Mouse (Mus musculus) CH12.LX (cell line): Measurements from ENCODE around the gene Rpl3l. TPM values are rescaled to one million over a fixed set of nuclear protein-coding genes. Genes with fewer than 3 reads are reported as not detected.

Experiments used
- DNase-seq: peaks from one replicate; pipeline ENCODE4 v3.0.0-alpha.2; 2013; ENCODE audit errors: extremely low read depth
- H3K27ac ChIP-seq: 2 replicates; pipeline ENCODE4 v1.5.1; 2012; ENCODE audit warnings: low read depth, mild to moderate bottlenecking, control low read depth, moderate library complexity; ENCODE audit not compliant: insufficient read depth
- H3K27me3 ChIP-seq: replicated peaks from 2 replicates; pipeline ENCODE3; 2012; ENCODE audit warnings: inconsistent platforms
- H3K36me3 ChIP-seq, 2 experiments: replicated peaks in 1 of 2; 2 replicates each; pipeline versions ENCODE3 to v1.6.1; 2012; ENCODE audit warnings: inconsistent platforms in 1 of 2, low read length in 1 of 2, mild to moderate bottlenecking in 1 of 2, mixed read lengths in 1 of 2, moderate library complexity in 1 of 2; ENCODE audit not compliant: control insufficient read depth in 1 of 2, insufficient read depth in 1 of 2
- H3K4me1 ChIP-seq, 2 experiments: 2 replicates each; pipeline ENCODE4 v1.6.1; 2012; ENCODE audit warnings: inconsistent platforms in 1 of 2, moderate library complexity in 1 of 2; ENCODE audit not compliant: insufficient read depth in 2 of 2, control insufficient read depth in 1 of 2
- H3K4me2 ChIP-seq: 2 replicates; pipeline ENCODE4 v1.6.1; 2012; ENCODE audit warnings: low read depth, mild to moderate bottlenecking, control low read depth; ENCODE audit not compliant: poor library complexity, insufficient read depth, severe bottlenecking
- H3K4me3 ChIP-seq, 3 experiments: fragments of 150-350 bp in 1 of 3; sonication (generic) in 1 of 3; replicated peaks in 1 of 3; 2 replicates each; pipeline versions ENCODE3 to v1.5.1; 2011 to 2012; ENCODE audit warnings: low read depth in 2 of 3, low read length in 2 of 3, mild to moderate bottlenecking in 2 of 3, moderate library complexity in 2 of 3, control low read depth in 1 of 3, improper control_type of control experiment in 1 of 3, inconsistent platforms in 1 of 3, mixed read lengths in 1 of 3; ENCODE audit not compliant: poor library complexity in 1 of 3
- H3K79me2 ChIP-seq: replicated peaks from 2 replicates; pipeline ENCODE4 v1.6.1; 2012; ENCODE audit warnings: mild to moderate bottlenecking, moderate library complexity; ENCODE audit not compliant: control insufficient read depth, poor library complexity, insufficient read depth, severe bottlenecking; ENCODE audit errors: extremely low read depth
- H3K9ac ChIP-seq: 2 replicates; pipeline ENCODE4 v1.6.1; 2012; ENCODE audit warnings: low read depth, mild to moderate bottlenecking, control low read depth, moderate library complexity; ENCODE audit not compliant: insufficient read depth
- H3K9me3 ChIP-seq: replicated peaks from 2 replicates; pipeline ENCODE3; 2012; ENCODE audit warnings: low read length, inconsistent platforms, mixed read lengths
- BHLHE40 ChIP-seq: IDR thresholded peaks from 2 replicates; pipeline ENCODE4 v1.6.1; 2011; ENCODE audit warnings: mild to moderate bottlenecking, low read depth, low read length, improper control_type of control experiment
- CHD1 ChIP-seq: IDR thresholded peaks from 2 replicates; pipeline ENCODE4 v1.6.1; 2012; ENCODE audit warnings: low read depth, low read length, improper control_type of control experiment, inconsistent platforms
- CTCF ChIP-seq, 2 experiments: IDR thresholded peaks in 1 of 2; conservative IDR thresholded peaks in 1 of 2; 2 replicates each; pipeline ENCODE4 v1.5.1; 2011 to 2012; ENCODE audit warnings: low read depth in 2 of 2, low read length in 2 of 2, improper control_type of control experiment in 1 of 2, inconsistent platforms in 1 of 2, mild to moderate bottlenecking in 1 of 2, moderate library complexity in 1 of 2
- ELF1 ChIP-seq: IDR thresholded peaks from 2 replicates; pipeline ENCODE4 v1.6.1; 2014; ENCODE audit warnings: low read depth, mild to moderate bottlenecking, inconsistent platforms, low read length, improper control_type of control experiment
- ETS1 ChIP-seq: conservative IDR thresholded peaks from 2 replicates; pipeline ENCODE4 v1.6.1; 2012; ENCODE audit warnings: low read depth, mild to moderate bottlenecking, inconsistent platforms, low read length, improper control_type of control experiment, moderate library complexity
- GABPA ChIP-seq: IDR thresholded peaks from 2 replicates; pipeline ENCODE4 v1.6.1; 2012; ENCODE audit warnings: low read depth, low read length, improper control_type of control experiment, inconsistent platforms; ENCODE audit not compliant: insufficient replicate concordance
- HCFC1 ChIP-seq: IDR thresholded peaks from 2 replicates; pipeline ENCODE4 v1.6.1; 2012; ENCODE audit warnings: low read depth, mild to moderate bottlenecking, inconsistent platforms, low read length, improper control_type of control experiment
- KAT2A ChIP-seq: IDR thresholded peaks from 2 replicates; pipeline ENCODE4 v1.6.1; 2012; ENCODE audit warnings: low read length, improper control_type of control experiment, inconsistent platforms; ENCODE audit not compliant: insufficient replicate concordance
- MAZ ChIP-seq: IDR thresholded peaks from 2 replicates; pipeline ENCODE4 v1.6.1; 2012; ENCODE audit warnings: low read depth, mild to moderate bottlenecking, inconsistent platforms, low read length, improper control_type of control experiment, moderate library complexity
- MEF2A ChIP-seq: IDR thresholded peaks from 2 replicates; pipeline ENCODE4 v1.6.1; 2014; ENCODE audit warnings: low read depth, mild to moderate bottlenecking, inconsistent platforms, low read length, improper control_type of control experiment, borderline replicate concordance
- MXI1 ChIP-seq: IDR thresholded peaks from 2 replicates; pipeline ENCODE4 v1.6.1; 2011; ENCODE audit warnings: mild to moderate bottlenecking, low read depth, low read length, improper control_type of control experiment
- MYC ChIP-seq: IDR thresholded peaks from 2 replicates; pipeline ENCODE4 v1.6.1; 2011; ENCODE audit warnings: low read depth, mild to moderate bottlenecking, improper control_type of control experiment, low read length
- NELFE ChIP-seq: IDR thresholded peaks from 2 replicates; pipeline ENCODE4 v1.6.1; 2011; ENCODE audit warnings: low read depth, low read length, improper control_type of control experiment
- NRF1 ChIP-seq: IDR thresholded peaks from 2 replicates; pipeline ENCODE4 v1.6.1; 2014; ENCODE audit warnings: low read depth, mild to moderate bottlenecking, inconsistent platforms, low read length, improper control_type of control experiment, moderate library complexity
- PAX5 ChIP-seq: IDR thresholded peaks from 2 replicates; pipeline ENCODE4 v1.6.1; 2012; ENCODE audit warnings: low read length, inconsistent platforms, mixed read lengths
- POLR2A ChIP-seq: IDR thresholded peaks from 2 replicates; pipeline ENCODE4 v1.6.1; 2011; ENCODE audit warnings: low read depth, mild to moderate bottlenecking, improper control_type of control experiment, low read length
- POLR2AphosphoS2 ChIP-seq: IDR thresholded peaks from 2 replicates; pipeline ENCODE4 v1.6.1; 2011; ENCODE audit warnings: low read depth, low read length, improper control_type of control experiment
- RAD21 ChIP-seq: IDR thresholded peaks from 2 replicates; pipeline ENCODE4 v1.6.1; 2011; ENCODE audit warnings: low read depth, mild to moderate bottlenecking, low read length, improper control_type of control experiment, moderate library complexity
- SIN3A ChIP-seq: IDR thresholded peaks from 2 replicates; pipeline ENCODE4 v1.6.1; 2012; ENCODE audit warnings: low read length, improper control_type of control experiment, inconsistent platforms
- TBP ChIP-seq: conservative IDR thresholded peaks from 2 replicates; pipeline ENCODE4 v1.6.1; 2011; ENCODE audit warnings: low read depth, low read length, improper control_type of control experiment
- TCF12 ChIP-seq: IDR thresholded peaks from 2 replicates; pipeline ENCODE4 v1.6.1; 2014; ENCODE audit warnings: low read depth, mild to moderate bottlenecking, inconsistent platforms, low read length, improper control_type of control experiment
- UBTF ChIP-seq: IDR thresholded peaks from 2 replicates; pipeline ENCODE4 v1.6.1; 2012; ENCODE audit warnings: low read depth, mild to moderate bottlenecking, inconsistent platforms, low read length, improper control_type of control experiment, moderate library complexity
- ZMIZ1 ChIP-seq: IDR thresholded peaks from 2 replicates; pipeline ENCODE4 v1.6.1; 2012; ENCODE audit warnings: low read depth, mild to moderate bottlenecking, inconsistent platforms, low read length, improper control_type of control experiment
- dilution Hi-C: fragments of 300-500 bp; cut with MboI; formaldehyde crosslinking; loops from 2 replicates; pipeline ENCODE4 v1.14.3; 2020; ENCODE audit warnings: low sequenced_read_pairs; ENCODE audit not compliant: extremely low pct_unique_long_range_greater_than_20kb, extremely low pct_ligation_motif_present
- in situ Hi-C: fragments of 300-500 bp; cut with MboI; formaldehyde crosslinking; loops from 3 replicates; pipeline ENCODE4 v1.14.3; 2019; ENCODE audit warnings: low sequenced_read_pairs, low pct_ligation_motif_present, low pct_unique_long_range_greater_than_20kb, mixed read lengths
- polyA plus RNA-seq: library from polyadenylated mRNA; unstranded; fragments of >175 nt; gene quantifications from 2 replicates; pipeline ENCODE4 v1.2.1, GENCODE M21; 2012; ENCODE audit warnings: low read depth; ENCODE audit not compliant: insufficient read length
- total RNA-seq, 2 experiments: library from RNA; depleted of rRNA; stranded (reverse); fragments of 300-350 nt in 1 of 2; fragments of >200 nt in 1 of 2; gene quantifications; 2 replicates each; pipeline ENCODE4 v1.2.3; 2012 to 2014

Rpl3l gene
- total and polyA plus RNA-seq, 3 experiments = 0.91 TPM; not detected in 2

GRCm38 (mm10) chr17:24695326-24696010, 32.2 kb upstream of the Rpl3l start:
- Histone ChIP-seq H3K36me3 (peaks cover 19 to 39% of the 10 kb centered on the region in 2 experiments), H3K9ac (peak overlapping the region; percentile 72), H3K27ac (peak overlapping the region; percentile 36), H3K4me2 (peak overlapping the region; percentile 70), H3K4me3 (peak overlapping the region; percentile 79 to 86 (median 85)), H3K4me1 (peaks cover 11 to 53% of the 10 kb centered on the region in 2 experiments), H3K27me3 (peaks cover 5% of the 10 kb centered on the region), H3K79me2 (no peaks in the 10 kb centered on the region), H3K9me3 (no peaks in the 10 kb centered on the region)
- no peak for TF ChIP-seq PAX5
- TF ChIP-seq TBP = no peak
- TF ChIP-seq NRF1 = no peak
- no peak for TF ChIP-seq ETS1
- no peak for TF ChIP-seq CTCF (conservative IDR thresholded peaks at IDR 0.05 in 1 of 2, IDR thresholded peaks at IDR 0.05 in 1 of 2; ENCODE audit: low read depth in 2 of 2, low read length in 2 of 2)
- no peak for TF ChIP-seq GABPA
- TF ChIP-seq POLR2AphosphoS2 = no peak
- dilution Hi-C loops (no loop called here), in situ Hi-C loops (no loop called here)
- DNase-seq = no peak

- Histone ChIP-seq H3K9me3 (no peaks in the 10 kb centered on the region), H3K4me2 (peak within 1 kb of the TSS; percentile 70), H3K4me1 (peaks cover 11 to 53% of the 10 kb centered on the region in 2 experiments), H3K36me3 (peaks cover 25 to 46% of the 10 kb centered on the region in 2 experiments), H3K27me3 (no peaks in the 10 kb centered on the region), H3K9ac (peak within 1 kb of the TSS; percentile 72), H3K4me3 (peak within 1 kb of the TSS; percentile 79 to 87 (median 85)), H3K79me2 (no peaks in the 10 kb centered on the region), H3K27ac (peak within 1 kb of the TSS; percentile 41)
- TF ChIP-seq CHD1 = no peak
- no peak for TF ChIP-seq UBTF
- no peak for TF ChIP-seq MEF2A
- peak; percentile 48; the same call in 1 of the 2 replicates for TF ChIP-seq NRF1
- TF ChIP-seq CTCF (conservative IDR thresholded peaks at IDR 0.05 in 1 of 2, IDR thresholded peaks at IDR 0.05 in 1 of 2; ENCODE audit: low read depth in 2 of 2, low read length in 2 of 2) = peak in 1 of 2 experiments; percentile 18; a peak in 2 of 4 replicates
- no peak for TF ChIP-seq MAZ
- TF ChIP-seq KAT2A = no peak
- peak; percentile 10; the same call in 1 of the 2 replicates for TF ChIP-seq HCFC1
- peak; percentile 85 for TF ChIP-seq MXI1
- TF ChIP-seq RAD21 = no peak; the same call in 1 of the 2 replicates
- TF ChIP-seq PAX5 = no peak
- TF ChIP-seq NELFE = 0 out of 2 replicates have a peak, but pooled peaks have one; percentile 44
- peak; percentile 84 for TF ChIP-seq POLR2A
- peak; percentile 61; the same call in 1 of the 2 replicates for TF ChIP-seq ZMIZ1
- peak; percentile 57 for TF ChIP-seq SIN3A
- TF ChIP-seq TCF12 = peak; percentile 75
- peak; percentile 74 for TF ChIP-seq BHLHE40
- peak; percentile 27; the same call in 1 of the 2 replicates for TF ChIP-seq ELF1
- TF ChIP-seq MYC = peak; percentile 31; the same call in 1 of the 2 replicates
- no peak for TF ChIP-seq GABPA
- DNase-seq = peak; percentile 72
- dilution Hi-C loops = no loop called here
- in situ Hi-C loops = no loop called here
These were observed 31.5 kb upstream of the Rpl3l start, which contains the start of the genes Gfer and Noxo1 for GRCm38 (mm10) chr17:24696011-24696697. Gene Gfer (minus strand): TSS chr17:24696156. Gene Noxo1 (plus strand): TSS chr17:24696234.
